Mouse (Mus musculus) small intestine, adult 2 months (tissue): ENCODE results near the gene Ormdl3.

Source experiments
- CTCF ChIP-seq: fragments of 200-500 bp; IDR thresholded peaks from 2 replicates; pipeline ENCODE4 v1.5.1; 2012; ENCODE audit warnings: low read depth, mild to moderate bottlenecking, control low read depth, inconsistent platforms, low read length, moderate library complexity, mixed read lengths; ENCODE audit not compliant: insufficient replicate concordance, insufficient read length; ENCODE audit errors: extremely low read depth
- POLR2A ChIP-seq: fragments of 200-500 bp; IDR thresholded peaks from 2 replicates; pipeline ENCODE4 v1.6.1; 2012; ENCODE audit warnings: low read depth, mild to moderate bottlenecking, control low read depth, inconsistent platforms, low read length, moderate library complexity

- TF ChIP-seq POLR2A (no peak), CTCF (no peak)
Observed at GRCm38 (mm10) chr11:98547308-98547693, 39.9 kb downstream of the Ormdl3 start.
